Mouse (Mus musculus) thymus, postnatal 36 days (tissue): ENCODE measurements around the gene Dhx9.
"Not testable (repeated sequence)": the region's sequence is repeated elsewhere in the genome, so short reads cannot be mapped to it uniquely, and the experiment has no call there.

Experiments
- DNase-seq, 2 experiments: peaks; one replicate each; pipeline ENCODE4 v3.0.0; 2022; ENCODE audit warnings: mixed read lengths in 2 of 2

Dhx9 gene

DNA sequence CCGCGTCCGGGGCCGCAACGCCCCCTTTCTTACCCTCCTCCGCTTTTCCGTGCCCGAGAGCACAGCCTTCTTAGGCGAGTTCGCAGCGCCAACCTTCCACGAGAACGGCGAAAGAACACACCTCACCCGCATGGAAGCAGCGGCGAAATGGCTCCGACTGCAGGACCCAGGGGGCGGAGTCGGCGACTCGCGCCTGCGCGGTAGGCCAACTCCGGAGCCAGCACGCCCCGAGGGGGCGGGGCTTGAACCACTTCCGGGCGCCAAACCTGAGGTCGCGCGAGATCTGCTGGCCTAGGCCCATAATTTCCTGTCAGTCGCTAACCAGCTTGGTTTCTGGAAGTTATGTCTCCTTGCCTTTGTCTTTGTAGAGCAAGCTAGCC is at the start of gene Dhx9:
TSS of gene Dhx9 (minus strand) at position 161 of the 380 bp plus-strand sequence.
- DNase-seq = peak; percentile 99

DNA sequence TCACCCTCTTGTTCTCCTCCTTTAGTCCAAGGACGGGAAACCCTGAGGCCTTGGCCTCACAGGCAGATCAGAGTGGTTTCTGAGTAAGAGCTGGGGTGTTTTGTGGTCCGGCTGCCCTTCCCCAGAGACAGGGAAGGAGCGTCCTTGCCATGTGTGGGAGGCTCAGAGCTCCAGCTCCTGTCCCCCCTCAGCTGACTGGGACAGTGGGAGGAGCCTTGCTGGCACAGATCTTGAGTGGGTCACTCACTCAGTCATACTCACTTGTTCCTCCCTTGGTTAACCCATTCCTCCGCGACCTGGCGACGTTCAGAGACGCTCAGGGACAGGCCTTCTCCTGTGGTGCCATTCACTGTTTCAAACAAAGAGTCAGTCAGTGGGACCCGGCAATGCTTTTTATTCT is 48.2 kb upstream of the Dhx9 start:
- DNase-seq = no peak

DNA sequence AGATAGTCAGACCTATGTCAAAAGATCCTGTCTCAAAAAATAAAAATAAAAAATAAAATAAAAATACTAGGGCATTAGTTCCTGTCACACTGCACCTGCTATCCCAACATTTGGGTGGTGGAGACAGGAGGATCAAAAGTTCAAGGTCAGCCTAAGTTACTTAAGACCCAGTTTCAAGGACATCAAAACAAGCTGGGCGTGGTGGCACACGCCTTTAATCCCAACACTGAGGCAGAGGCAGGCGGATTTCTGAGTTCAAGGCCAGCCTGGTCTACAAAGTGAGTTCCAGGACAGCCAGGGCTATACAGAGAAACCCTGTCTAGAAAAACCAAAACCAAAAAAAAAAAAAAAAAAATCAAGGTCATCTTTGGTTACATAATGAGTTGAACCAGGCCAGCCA is 45.4 kb upstream of the Dhx9 start:
- not testable (repeated sequence) for DNase-seq

DNA sequence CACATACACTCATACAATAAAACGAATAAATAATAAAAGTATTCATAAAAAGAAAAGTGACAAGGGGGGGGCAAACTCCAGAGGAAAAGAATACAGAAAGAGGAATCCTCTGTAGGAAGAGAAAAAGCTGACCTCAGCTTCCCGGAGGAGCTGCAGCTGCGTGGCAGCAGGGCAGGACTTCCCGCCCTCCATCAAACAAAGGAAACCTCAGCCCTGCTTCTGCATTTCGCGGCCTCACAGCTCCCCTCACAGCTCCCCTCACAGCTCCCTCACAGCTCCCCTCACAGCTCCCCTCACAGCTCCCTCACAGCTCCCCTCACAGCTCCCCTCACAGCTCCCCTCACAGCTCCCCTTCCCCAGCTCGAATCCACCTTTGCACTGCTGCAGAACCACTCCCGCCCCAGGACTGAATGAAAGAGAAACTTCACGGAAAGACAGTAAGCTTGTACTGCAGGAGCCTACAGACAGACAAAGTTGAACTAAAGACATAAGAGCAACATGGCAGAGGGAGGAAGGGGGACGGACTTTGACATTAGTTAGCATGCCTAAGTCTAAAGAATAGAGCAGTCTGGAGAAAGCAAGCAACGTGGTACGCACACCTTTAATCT is 44.9 kb upstream of the Dhx9 start:
- peak; percentile 69 to 79 for DNase-seq

DNA sequence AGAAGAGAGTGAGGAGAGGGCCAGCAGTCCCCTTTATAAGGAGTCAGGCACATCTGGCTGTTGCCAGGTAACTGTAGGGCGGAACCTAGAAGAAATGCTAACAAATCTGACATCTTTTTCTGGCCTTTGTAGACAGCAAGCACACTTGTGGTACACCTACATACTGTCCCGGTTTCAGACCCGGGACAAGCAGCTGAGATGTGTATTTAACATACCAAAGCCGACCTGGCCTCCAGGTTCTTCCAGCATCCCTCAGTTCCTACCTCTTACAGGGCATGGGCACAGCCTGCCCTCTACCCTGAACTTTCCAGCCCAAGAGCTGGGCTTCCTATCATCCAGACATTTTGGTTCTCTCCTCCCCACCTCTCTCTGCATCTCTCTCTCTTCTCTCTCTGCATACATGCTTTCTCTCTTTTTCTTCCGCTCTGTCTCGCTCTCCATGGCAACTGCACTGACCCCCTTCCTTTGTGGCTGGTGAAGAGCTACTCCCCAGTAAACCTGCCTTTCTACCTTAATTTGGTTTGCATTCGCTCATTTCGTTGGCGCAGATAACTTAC is 44.3 kb upstream of the Dhx9 start:
- peak; percentile 23 to 35 for DNase-seq

DNA sequence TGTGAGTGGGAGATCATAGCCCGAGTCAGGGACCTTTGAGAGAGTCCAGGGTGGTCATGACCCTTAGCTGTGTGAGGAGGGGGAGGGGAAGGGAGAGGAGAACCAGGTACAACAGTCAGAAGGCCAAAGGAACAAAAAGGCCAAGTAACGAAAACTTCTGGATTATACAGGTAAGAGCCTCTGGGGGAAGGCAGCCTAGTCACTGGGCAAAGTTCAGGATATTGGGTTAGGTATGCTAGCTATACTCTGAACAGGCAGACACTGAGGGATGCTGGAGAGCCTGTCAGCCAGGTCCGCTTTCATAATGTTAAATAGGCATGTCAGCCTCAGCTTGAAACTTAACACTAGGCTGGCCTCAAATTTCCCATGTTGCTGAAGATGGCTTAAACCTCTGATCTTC is 34.7 kb upstream of the Dhx9 start:
- DNase-seq = no peak

DNA sequence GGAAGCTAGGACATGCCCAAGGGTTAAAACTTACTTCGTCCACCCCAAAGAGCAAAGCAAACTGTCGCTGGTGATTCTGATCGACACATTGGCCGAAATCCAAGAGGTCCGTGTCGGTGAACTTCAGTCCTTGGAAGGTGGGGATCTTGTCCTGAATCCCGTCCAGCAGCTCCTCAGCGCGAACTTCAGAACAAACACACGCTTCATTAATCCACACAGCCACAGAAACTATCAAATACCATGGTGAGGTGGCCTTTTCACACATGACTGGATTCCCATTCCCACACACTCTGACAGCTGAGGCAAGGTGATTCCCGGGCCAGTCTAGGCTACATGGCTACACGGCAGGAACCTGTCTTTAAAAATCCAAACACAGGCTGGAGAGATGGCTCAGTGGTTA is 27.9 kb upstream of the Dhx9 start:
- no peak for DNase-seq

DNA sequence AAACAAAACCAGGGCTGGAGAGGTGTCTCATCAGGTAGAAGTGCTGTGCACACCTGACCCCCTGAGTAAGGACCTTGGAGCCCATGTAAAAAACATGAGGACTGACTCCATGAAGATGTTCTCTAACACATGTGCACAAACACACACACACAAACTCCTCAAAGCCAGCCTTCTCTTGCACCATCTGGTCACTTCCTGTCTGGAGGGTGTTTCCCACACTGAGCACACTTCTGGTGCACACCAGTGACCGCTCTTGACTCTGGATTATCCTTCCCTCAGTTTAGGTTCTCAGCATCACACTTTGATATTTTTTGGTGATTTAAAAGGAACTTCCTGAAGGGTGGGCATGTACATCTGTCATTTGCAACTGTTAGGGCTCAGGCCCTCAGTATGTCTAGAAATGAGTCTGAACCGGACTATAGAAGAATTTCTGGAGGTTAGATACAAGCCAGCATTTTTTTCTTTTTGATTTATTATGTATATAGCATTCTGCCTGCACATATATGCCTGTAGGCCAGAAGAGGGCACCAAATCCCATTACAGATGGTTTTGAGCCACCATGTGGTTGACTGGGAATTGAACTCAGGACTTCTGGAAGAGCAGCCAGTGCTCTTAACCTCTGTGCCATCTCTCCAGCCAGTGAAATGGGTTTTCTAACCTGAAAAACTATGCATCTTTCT is 23.0 kb upstream of the Dhx9 start:
- no peak for DNase-seq

DNA sequence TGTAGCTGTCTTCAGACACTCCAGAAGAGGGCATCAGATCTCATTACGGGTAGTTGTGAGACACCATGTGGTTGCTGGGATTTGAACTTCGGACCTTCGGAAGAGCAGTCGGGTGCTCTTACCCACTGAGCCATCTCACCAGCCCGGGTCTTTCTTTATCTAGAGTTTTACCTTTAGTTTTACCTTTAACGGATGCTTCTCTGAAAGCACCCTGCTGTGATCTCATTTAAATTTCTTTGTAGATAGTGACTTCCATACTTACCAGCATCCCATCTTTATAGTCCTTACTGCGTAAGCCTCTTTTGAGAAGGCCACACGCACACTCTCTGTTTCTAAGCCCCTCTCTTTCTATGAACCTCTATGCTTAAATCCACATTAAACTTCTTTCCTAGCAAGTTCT is 22.1 kb upstream of the Dhx9 start:
- DNase-seq = not testable (repeated sequence)

DNA sequence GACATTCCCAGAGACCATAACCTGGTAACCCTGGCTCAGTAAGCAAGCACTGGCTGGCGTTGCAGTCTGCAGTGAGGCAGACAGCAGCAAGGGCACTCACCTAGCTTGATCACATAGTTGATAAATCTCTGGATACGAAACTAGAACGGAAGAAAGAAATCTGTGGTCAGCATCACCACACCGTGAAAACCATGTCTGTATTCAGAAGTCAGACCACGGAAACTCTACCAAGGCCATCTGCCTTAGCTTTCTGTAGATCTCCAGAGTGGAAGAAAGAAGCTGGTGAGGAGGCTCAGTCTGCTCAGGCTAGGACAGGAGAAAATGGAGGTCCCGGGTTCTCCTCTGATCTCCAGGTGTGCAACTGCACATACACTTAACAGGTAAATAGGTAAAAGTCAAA is 21.6 kb upstream of the Dhx9 start:
- no peak for DNase-seq

DNA sequence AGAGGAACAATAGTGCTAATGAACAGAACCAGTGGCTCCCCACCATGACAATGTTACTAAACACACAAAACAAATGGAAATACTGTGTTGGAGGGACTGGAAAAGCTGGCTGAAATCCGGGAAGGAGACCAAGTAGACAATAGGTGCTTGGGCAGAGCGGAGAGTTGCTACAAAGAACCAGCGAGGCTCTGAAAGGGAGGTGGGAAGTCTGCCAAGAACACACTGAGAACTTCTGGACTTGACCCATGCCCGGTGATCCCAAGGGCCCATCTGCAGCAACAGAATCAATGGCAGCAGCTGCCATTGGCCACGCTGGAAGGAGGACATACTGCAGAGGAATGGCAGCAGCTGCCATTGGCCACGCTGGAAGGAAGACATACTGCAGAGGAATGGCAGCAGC is 18.8 kb upstream of the Dhx9 start:
- no peak for DNase-seq

DNA sequence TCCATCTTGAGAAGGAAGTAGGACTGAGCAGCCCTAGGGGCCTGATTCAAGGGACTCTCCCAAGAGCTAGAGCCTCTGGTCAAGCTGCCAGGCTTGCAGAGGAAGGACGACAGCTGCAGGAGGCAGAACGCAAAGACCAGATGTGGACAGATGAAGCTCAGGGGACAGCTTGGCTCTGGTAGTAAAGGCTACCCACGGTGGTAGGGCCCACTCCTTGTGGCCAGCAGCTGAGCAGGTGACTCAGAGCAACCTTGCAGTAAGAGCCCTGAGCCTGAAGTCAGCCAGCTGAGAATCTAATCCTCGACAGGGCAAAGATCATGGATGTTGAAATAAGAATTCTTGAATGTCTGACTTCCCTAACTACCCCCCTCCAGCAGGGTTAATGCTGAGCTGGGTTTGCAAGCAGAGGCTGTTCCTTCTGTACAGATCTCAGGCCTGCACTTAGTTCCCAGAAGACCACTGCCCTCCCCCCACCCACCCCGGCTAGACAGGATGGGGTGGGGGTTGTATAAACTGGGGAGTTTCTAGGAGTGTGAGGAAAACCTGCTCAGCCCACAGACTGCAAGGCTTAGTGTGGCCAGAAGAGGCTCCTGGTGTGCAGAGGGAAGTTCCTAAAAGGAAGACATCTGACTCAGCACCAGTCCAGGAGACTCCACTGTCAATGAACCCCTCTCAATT is 14.3 kb upstream of the Dhx9 start:
- DNase-seq = no peak

DNA sequence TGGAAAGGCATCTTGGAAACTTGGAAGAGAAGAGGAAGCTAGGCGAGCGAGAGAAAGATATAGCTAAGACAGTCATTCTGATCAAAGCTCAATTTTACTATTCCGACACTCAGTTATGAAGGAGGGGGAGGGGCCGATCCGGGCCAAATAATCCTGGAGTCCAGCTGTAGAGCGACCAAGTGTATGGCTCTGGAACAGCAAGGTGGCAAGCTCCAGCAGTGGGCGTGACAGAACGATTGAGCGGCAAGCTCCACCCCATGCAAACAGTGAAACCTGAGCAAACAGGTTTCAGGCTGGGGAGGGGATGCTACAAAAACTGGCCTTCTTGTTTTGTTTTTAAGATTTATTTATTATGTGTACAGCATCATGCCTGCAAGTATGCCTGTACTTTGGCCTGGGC is 12.6 kb upstream of the Dhx9 start:
- DNase-seq = no peak

DNA sequence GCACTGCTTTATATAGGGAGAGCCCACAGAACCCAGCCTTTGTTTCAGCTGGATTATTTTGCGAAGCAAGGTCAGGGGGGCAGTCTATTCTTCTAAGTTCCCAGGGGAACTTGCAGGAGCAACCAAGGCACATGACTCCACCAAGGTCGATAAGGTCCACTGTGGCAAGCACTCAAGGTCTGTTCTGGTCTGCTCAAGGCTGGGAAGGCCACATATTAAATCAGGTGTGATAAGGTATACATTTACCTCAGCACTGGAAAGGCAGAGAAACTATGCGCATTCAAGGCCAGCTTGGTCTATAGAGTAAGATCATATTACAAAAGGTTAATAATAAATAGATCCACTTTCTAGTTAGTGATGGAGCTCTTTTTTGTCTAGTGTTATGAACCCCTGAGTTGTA is 8.6 kb upstream of the Dhx9 start:
- no peak for DNase-seq

DNA sequence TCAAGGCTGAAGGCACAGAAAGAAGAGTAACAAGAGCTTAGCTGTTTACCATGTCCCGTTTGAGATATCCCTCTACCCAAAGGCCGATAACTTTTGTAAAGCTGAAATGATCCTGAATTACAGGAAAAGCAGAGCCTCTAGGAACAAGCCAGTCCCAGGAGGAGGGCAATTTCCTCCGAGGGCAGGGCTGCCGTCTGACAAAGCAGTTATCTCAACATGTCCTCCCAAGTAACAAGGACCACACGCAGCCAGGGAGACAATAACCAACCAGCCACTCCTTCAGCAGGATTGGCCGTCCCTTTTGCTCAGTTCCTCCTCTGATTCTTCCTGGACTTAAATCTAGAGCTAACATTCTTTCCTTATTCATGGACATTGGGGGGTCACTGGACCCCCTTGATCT is 6.5 kb upstream of the Dhx9 start:
- DNase-seq = no peak

DNA sequence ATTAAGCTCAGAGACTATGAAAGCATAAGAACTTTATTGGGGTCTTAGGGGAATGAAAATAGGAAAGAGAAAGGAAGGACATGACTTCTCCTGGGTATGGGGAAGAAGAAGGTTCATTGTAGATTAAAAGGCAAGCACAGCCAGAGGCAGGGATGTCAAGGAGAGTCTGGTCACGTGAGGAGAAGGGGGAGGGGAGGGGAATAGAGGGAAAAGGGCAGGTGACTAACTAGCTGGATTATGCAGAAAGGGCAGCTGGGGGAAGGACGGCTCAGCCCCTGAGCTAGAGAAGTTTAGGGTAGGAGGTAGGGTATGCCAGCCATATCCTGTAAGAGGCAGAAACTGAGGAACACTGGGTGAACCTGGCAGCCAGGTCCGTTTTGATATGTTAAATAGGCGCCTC is 5.9 kb upstream of the Dhx9 start:
- DNase-seq = no peak

DNA sequence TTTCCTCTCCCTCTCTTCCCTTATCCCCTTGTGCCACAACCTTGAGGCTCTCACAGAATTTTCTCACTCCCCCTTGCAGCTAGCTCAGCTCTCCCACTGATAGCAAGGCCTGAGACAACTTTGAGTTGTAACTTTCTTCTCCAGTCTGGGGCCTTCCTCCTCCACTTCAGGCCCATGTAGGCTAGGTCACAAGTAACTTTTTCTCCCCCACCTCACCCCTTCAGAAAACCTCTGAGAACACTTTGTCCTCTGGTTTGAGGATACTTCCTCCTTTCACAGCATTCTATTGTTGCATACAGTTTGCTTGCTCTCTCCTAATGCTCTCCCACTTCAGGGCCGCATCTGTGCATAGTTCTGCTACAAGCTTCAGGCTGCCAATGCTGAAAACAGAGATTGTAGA is 4.4 kb upstream of the Dhx9 start:
- no peak for DNase-seq

DNA sequence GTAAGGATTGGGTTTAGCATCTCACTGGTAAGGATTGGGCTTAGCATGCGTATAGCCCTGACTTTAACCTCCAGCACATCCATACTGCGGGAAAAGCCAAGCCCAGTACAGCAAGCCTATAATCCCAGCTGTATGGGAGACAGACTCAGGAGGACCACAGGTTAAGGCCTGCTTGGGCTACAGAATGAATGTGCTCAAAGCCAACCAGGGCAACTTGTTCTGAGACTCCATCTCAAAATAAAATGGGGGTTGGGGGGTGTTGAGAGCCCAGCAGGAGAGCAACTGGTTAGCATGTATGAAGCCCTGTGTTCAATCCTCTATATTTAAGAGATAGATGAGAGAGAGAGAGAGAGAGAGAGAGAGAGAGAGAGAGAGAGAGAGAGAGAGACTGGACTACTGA is 3.9 kb upstream of the Dhx9 start:
- DNase-seq = no peak

DNA sequence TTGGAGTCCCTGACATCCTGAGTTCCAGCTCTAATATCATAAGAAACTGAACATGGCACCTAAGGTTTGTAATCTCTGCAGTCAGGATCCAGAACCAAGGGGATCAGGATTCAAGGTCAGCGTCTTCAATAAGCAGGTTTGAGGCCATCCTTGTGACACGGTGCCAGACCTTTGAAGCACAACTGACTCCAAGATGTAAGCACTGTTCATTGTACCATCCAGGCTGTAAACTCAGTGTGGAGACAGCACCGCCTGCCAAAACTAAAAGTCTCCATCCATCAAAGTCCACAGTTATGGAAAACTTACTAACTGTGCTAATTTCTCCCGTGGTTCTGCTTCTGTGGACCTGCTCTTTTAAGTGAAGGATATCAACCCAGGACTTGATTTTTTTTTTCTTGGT is 2.5 kb upstream of the Dhx9 start:
- no peak for DNase-seq

DNA sequence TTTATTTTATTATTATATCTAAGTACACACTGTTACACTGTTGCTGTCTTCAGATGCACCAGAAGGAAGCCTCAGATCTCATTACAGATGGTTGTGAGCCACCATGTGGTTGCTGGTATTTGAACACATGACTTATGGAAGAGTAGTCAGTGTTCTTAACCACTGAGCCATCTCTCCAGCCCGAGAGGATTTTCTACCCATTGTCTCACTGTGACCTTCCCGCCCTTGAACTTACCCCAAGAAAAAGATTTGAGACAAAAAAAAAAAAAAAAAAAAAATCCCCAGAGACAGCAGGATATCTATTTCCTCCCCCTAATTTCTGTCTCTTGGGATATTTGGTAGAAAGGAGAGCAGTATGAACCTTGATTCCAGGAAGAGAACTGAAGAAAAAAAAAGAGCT is 2.1 kb upstream of the Dhx9 start:
- no peak for DNase-seq

DNA sequence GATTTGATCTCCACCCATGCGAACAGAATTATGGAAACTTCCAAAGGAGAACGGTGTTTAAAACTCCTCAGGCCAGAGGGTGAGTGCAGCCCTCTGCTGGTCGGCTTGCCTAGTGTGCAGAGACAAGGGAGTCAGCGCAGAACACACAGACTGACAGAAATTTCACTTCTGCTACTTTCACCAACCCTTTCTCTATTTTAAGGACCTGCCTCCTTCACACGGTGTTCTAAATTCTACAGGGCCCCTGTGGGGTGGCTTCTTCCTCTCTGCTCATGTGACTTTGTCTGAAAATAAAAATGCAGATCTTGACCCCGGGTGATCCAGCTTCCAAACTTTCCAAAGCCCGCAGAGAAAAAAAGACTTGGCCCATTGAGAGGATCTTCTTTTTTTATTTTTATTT is 1.7 kb upstream of the Dhx9 start:
- DNase-seq = peak; percentile 41 to 56

DNA sequence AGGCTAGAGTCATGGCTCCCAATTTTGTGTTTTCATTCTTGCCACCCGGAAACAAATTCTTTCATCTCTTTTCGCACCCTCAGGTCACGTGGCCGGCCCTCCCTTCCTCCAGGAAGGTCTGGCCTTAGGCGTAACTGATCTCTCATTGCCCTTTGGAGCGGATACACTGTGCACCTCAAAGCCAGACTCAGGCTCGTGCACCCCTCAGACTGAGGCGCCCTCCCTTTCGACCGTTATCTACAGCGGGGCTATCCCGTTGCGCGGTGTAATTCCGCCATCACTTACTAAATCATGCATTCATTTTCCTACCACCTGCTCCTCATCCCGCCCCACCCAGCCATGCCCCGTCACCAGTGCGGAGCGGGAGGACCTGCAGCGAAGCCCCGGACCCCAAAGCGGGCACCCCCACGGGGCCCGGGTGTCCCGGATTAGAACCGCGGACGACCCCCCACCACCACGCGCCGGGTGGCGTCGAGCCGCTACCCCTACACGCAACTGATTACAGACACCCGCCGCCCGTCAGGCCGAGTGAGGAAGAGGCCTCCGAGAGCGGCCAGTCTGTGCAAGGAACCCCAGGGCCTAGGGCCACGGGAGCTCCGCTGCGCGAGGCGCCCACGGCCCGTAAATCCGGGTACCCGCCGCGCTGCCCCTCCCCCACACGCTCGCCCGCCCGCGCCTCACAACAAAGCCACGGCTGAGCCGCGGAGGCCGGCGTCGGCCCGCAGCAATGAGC is 527 bp downstream of the Dhx9 start:
- peak; percentile 67 to 74 for DNase-seq

DNA sequence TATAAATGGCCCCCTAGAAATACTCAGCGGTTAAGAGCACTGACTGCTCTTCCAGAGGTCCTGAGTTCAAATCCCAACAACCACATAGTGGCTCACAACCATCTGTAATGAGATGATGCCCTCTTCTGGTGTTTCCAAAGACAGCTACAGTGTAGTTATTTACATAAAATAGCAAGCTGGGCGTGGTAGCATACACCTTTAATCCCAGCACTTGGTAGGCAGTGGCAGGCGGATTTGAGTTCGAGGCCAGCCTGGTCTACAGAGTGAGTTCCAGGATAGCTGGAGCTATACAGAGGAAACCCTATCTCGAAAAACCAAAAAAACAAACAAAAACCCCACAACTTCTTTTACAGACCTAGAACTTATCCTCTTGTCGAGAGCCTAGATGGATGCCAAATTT is 1.3 kb downstream of the Dhx9 start:
- DNase-seq = not testable (repeated sequence)
